Mouse (Mus musculus): ENCODE measurements at regions not wholly inside any gene's neighbourhood (a gene's known extent, or its start where the extent isn't known, plus 50 kb on each side); places are given as distances from the start of the nearest gene placed in this dataset.

- DNase-seq (ENCODE audit: low spot score): no peak
Measured at GRCm38 (mm10) chr1:143074999-143075398, 565.5 kb upstream of the B3galt2 start.

GRCm38 (mm10) chr1:143080441-143080840, 560.0 kb upstream of the B3galt2 start:
- DNase-seq (ENCODE audit: low spot score): no peak

- no peak for DNase-seq (ENCODE audit: low spot score)
Measured at GRCm38 (mm10) chr1:143096904-143097303, 543.6 kb upstream of the B3galt2 start.

GRCm38 (mm10) chr1:143098307-143098706, 542.2 kb upstream of the B3galt2 start:
- DNase-seq (ENCODE audit: low spot score): no peak

GRCm38 (mm10) chr1:143122185-143122584, 518.3 kb upstream of the B3galt2 start:
- DNase-seq (ENCODE audit: low spot score): no peak

- no peak for DNase-seq (ENCODE audit: low spot score)
Measured at GRCm38 (mm10) chr1:143130257-143130656, 510.2 kb upstream of the B3galt2 start.

GRCm38 (mm10) chr1:143132806-143133205, 507.7 kb upstream of the B3galt2 start:
- DNase-seq (ENCODE audit: low spot score): no peak

- no peak for DNase-seq (ENCODE audit: low spot score)
Measured at GRCm38 (mm10) chr1:143145111-143145984, 495.1 kb upstream of the B3galt2 start.

GRCm38 (mm10) chr1:143171286-143171685, 469.2 kb upstream of the B3galt2 start:
- no peak for DNase-seq (ENCODE audit: low spot score)

GRCm38 (mm10) chr1:143173836-143174235, 466.6 kb upstream of the B3galt2 start:
- DNase-seq (ENCODE audit: low spot score): no peak

- DNase-seq (ENCODE audit: low spot score): no peak
Measured at GRCm38 (mm10) chr1:143192167-143192793, 448.2 kb upstream of the B3galt2 start.

- DNase-seq (ENCODE audit: low spot score): no peak
Measured at GRCm38 (mm10) chr1:143200213-143200889, 440.1 kb upstream of the B3galt2 start.

GRCm38 (mm10) chr1:143200971-143201370, 439.5 kb upstream of the B3galt2 start:
- DNase-seq (ENCODE audit: low spot score): no peak

- no peak for DNase-seq (ENCODE audit: low spot score)
Measured at GRCm38 (mm10) chr1:143202182-143202581, 438.3 kb upstream of the B3galt2 start.

- no peak for DNase-seq (ENCODE audit: low spot score)
Measured at GRCm38 (mm10) chr1:143204070-143204469, 436.4 kb upstream of the B3galt2 start.

GRCm38 (mm10) chr1:143206995-143207394, 433.5 kb upstream of the B3galt2 start:
- DNase-seq (ENCODE audit: low spot score): no peak

- no peak for DNase-seq (ENCODE audit: low spot score)
Measured at GRCm38 (mm10) chr1:143207399-143208065, 432.9 kb upstream of the B3galt2 start.

- DNase-seq (ENCODE audit: low spot score): no peak
Measured at GRCm38 (mm10) chr1:143217401-143217800, 423.1 kb upstream of the B3galt2 start.

- no peak for DNase-seq (ENCODE audit: low spot score)
Measured at GRCm38 (mm10) chr1:143231969-143232368, 408.5 kb upstream of the B3galt2 start.

GRCm38 (mm10) chr1:143258470-143259215, 381.8 kb upstream of the B3galt2 start:
- no peak for DNase-seq (ENCODE audit: low spot score)

- DNase-seq (ENCODE audit: low spot score): no peak
Measured at GRCm38 (mm10) chr1:143263263-143264038, 377.0 kb upstream of the B3galt2 start.
